Mouse (Mus musculus): ENCODE measurements at regions not wholly inside any gene's neighbourhood (a gene's known extent, or its start where the extent isn't known, plus 50 kb on each side); places are given as distances from the start of the nearest gene placed in this dataset.
"Not testable (repeated sequence)": the region's sequence is repeated elsewhere in the genome, so short reads cannot be mapped to it uniquely, and the experiment has no call there.

GRCm38 (mm10) chr12:93812963-93813733, 1878.9 kb upstream of the Flrt2 start:
- H3K27me3 ChIP-seq: no peaks in the 10 kb centered on the region
- ATAC-seq (ENCODE audit: insufficient number of reproducible peaks, low FRiP score, low TSS enrichment, low read depth): no peak
- H3K27ac ChIP-seq (replicated peaks): no peak overlapping the region
- no peak overlapping the region for H3K4me2 ChIP-seq (replicated peaks)
- H3K4me1 ChIP-seq: no peaks in the 10 kb centered on the region
- H3K36me3 ChIP-seq: no peaks in the 10 kb centered on the region
- H3K9ac ChIP-seq: no peak overlapping the region
- H3K4me3 ChIP-seq (replicated peaks): no peak overlapping the region
- H3K9me3 ChIP-seq (replicated peaks): no peaks in the 10 kb centered on the region

GRCm38 (mm10) chr12:93850944-93851520, 1841.0 kb upstream of the Flrt2 start:
- Histone ChIP-seq H3K9ac (no peak overlapping the region), H3K4me3 (replicated peaks) (no peak overlapping the region), H3K4me2 (replicated peaks) (no peak overlapping the region), H3K36me3 (no peaks in the 10 kb centered on the region), H3K4me1 (no peaks in the 10 kb centered on the region), H3K27ac (replicated peaks) (no peak overlapping the region), H3K9me3 (replicated peaks) (no peaks in the 10 kb centered on the region), H3K27me3 (no peaks in the 10 kb centered on the region)
- ATAC-seq (ENCODE audit: insufficient number of reproducible peaks, low FRiP score, low TSS enrichment, low read depth): no peak
- 46% methylated on average over 1 of the region's 1 CpGs for WGBS

- H3K27me3 ChIP-seq: no peaks in the 10 kb centered on the region
- no peak overlapping the region for H3K27ac ChIP-seq (replicated peaks)
- no peaks in the 10 kb centered on the region for H3K4me1 ChIP-seq
- no peak overlapping the region for H3K4me2 ChIP-seq (replicated peaks)
- no peaks in the 10 kb centered on the region for H3K36me3 ChIP-seq
- WGBS: 47% methylated on average over 1 of the region's 1 CpGs
- no peak overlapping the region for H3K9ac ChIP-seq
- H3K9me3 ChIP-seq (replicated peaks): no peaks in the 10 kb centered on the region
- ATAC-seq (ENCODE audit: insufficient number of reproducible peaks, low FRiP score, low TSS enrichment, low read depth): no peak
- no peak overlapping the region for H3K4me3 ChIP-seq (replicated peaks)
Observed at GRCm38 (mm10) chr12:93851660-93852059, 1840.4 kb upstream of the Flrt2 start.

DNA sequence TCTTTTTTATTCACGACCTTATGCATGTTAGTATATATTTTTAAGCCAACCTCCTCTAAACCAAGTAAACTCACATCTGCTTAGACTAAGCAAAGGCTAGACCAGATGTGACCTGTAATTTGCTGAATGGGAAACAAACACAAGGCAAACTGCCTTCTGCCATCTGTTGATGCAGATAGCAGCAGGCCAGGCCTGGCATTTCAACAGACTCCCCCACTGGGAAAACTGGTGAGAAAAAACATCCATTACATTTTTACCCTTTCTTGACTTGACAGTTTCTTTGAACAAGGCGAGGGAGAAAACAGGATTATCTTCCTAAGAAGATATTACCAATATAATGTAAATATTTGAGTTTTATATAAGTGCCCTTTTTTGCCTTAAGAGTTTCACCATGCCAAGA, 1806.1 kb upstream of the Flrt2 start:
- no peak for ATAC-seq (ENCODE audit: insufficient number of reproducible peaks, low FRiP score, low TSS enrichment, low read depth)
- Histone ChIP-seq H3K27ac (replicated peaks) (no peak overlapping the region), H3K27me3 (no peaks in the 10 kb centered on the region), H3K9ac (no peak overlapping the region), H3K9me3 (replicated peaks) (no peaks in the 10 kb centered on the region), H3K36me3 (no peaks in the 10 kb centered on the region), H3K4me3 (replicated peaks) (no peak overlapping the region), H3K4me2 (replicated peaks) (no peak overlapping the region), H3K4me1 (no peaks in the 10 kb centered on the region)
- WGBS: 61% methylated on average over 2 of the region's 2 CpGs

DNA sequence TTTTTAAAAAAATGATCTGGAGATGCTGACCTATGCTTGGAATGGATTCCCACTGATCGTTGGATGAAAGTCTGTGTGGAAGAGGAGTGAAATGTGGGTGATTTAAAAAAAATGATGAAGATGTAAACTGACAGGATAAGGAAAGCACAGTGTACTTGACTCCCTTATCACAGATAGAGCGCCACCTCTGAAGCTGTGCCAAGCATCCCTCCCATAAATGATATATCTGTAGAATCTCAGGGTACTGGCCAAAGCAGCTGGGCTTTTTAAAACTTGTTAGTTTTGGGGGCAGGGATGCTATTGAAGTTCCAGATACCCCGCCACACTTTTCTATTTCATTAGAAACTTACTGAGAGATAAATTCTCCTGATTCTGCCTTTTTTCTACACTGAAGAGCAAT, 1801.9 kb upstream of the Flrt2 start:
- Histone ChIP-seq H3K4me2 (replicated peaks) (no peak overlapping the region), H3K27ac (replicated peaks) (no peak overlapping the region), H3K27me3 (no peaks in the 10 kb centered on the region), H3K9ac (no peak overlapping the region), H3K4me3 (replicated peaks) (no peak overlapping the region), H3K36me3 (no peaks in the 10 kb centered on the region), H3K9me3 (replicated peaks) (no peaks in the 10 kb centered on the region), H3K4me1 (no peaks in the 10 kb centered on the region)
- 87% methylated on average over 3 of the region's 3 CpGs for WGBS
- no peak for ATAC-seq (ENCODE audit: insufficient number of reproducible peaks, low FRiP score, low TSS enrichment, low read depth)

GRCm38 (mm10) chr12:93928541-93929238, 1763.3 kb upstream of the Flrt2 start:
- not testable (repeated sequence) for H3K9ac ChIP-seq; H3K36me3 ChIP-seq; H3K4me1 ChIP-seq; H3K27me3 ChIP-seq; H3K4me2 ChIP-seq (replicated peaks); H3K27ac ChIP-seq (replicated peaks); H3K9me3 ChIP-seq (replicated peaks); H3K4me3 ChIP-seq (replicated peaks)
- 69% methylated on average over 1 of the region's 27 CpGs for WGBS
- peak; percentile 47 for ATAC-seq (ENCODE audit: insufficient number of reproducible peaks, low FRiP score, low TSS enrichment, low read depth)

DNA sequence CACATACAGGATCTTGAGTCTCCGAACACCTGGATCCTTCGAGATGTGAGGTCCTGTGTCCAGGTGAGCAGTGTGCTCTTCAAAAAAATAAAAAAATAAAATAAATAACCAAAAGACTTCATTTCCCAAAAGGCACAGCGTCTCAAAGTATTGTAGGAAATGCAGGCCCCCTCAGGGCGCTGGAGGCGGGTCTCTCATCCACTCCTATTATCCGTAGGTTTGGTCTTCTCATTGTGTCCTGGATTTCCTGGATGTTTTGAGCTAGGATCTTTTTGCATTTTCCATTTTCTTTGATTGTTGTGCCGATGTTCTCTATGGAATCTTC, 1762.8 kb upstream of the Flrt2 start:
- H3K9ac ChIP-seq; H3K9me3 ChIP-seq (replicated peaks); H3K27me3 ChIP-seq; H3K27ac ChIP-seq (replicated peaks); H3K36me3 ChIP-seq; H3K4me2 ChIP-seq (replicated peaks); H3K4me3 ChIP-seq (replicated peaks); H3K4me1 ChIP-seq: not testable (repeated sequence)
- WGBS: 88% methylated on average over 4 of the region's 7 CpGs
- ATAC-seq (ENCODE audit: insufficient number of reproducible peaks, low FRiP score, low TSS enrichment, low read depth): peak; percentile 11; the same call in 1 of the 2 replicates

- not testable (repeated sequence) for H3K36me3 ChIP-seq; H3K4me3 ChIP-seq (replicated peaks); H3K4me2 ChIP-seq (replicated peaks); H3K27me3 ChIP-seq; H3K27ac ChIP-seq (replicated peaks); H3K4me1 ChIP-seq; H3K9me3 ChIP-seq (replicated peaks); H3K9ac ChIP-seq; ATAC-seq (ENCODE audit: insufficient number of reproducible peaks, low FRiP score, low TSS enrichment, low read depth)
- 87% methylated on average over 11 of the region's 11 CpGs for WGBS
Observed at GRCm38 (mm10) chr12:93930242-93930641, 1761.8 kb upstream of the Flrt2 start.

DNA sequence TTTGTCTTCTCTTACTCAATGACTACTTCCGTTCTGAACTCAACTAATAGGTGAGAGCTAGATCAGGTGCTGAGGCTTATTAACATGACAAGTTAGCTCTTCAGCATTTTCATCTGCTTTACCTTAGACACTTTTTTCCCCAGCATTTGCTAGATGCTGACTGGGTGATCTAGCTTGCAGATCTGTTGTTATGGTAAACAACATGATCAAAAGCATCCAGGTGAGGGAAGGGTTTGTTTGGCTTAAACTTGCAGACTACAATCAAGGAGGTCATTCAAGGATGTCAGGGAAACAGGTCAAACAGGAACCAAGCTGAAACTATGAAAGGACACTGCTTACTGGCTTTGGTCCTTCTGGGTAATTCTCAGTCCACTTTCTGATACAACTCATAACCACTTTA, 1731.2 kb upstream of the Flrt2 start:
- no peak for ATAC-seq (ENCODE audit: insufficient number of reproducible peaks, low FRiP score, low TSS enrichment, low read depth)
- Histone ChIP-seq H3K27me3 (no peaks in the 10 kb centered on the region), H3K9ac (no peak overlapping the region), H3K36me3 (no peaks in the 10 kb centered on the region), H3K27ac (replicated peaks) (no peak overlapping the region), H3K4me2 (replicated peaks) (no peak overlapping the region), H3K4me3 (replicated peaks) (no peak overlapping the region), H3K4me1 (no peaks in the 10 kb centered on the region), H3K9me3 (replicated peaks) (no peaks in the 10 kb centered on the region)
- 60% methylated on average over 1 of the region's 1 CpGs for WGBS

GRCm38 (mm10) chr12:93981307-93981706, 1710.7 kb upstream of the Flrt2 start:
- 36% methylated on average over 1 of the region's 1 CpGs for WGBS

GRCm38 (mm10) chr12:93991531-93991930, 1700.5 kb upstream of the Flrt2 start:
- no peak overlapping the region for H3K4me2 ChIP-seq (replicated peaks)
- WGBS: 84% methylated on average over 1 of the region's 1 CpGs
- no peak for ATAC-seq (ENCODE audit: insufficient number of reproducible peaks, low FRiP score, low TSS enrichment, low read depth)
- no peak overlapping the region for H3K9ac ChIP-seq
- no peaks in the 10 kb centered on the region for H3K36me3 ChIP-seq
- H3K27me3 ChIP-seq: no peaks in the 10 kb centered on the region
- H3K4me1 ChIP-seq: no peaks in the 10 kb centered on the region
- no peak overlapping the region for H3K27ac ChIP-seq (replicated peaks)
- H3K4me3 ChIP-seq (replicated peaks): no peak overlapping the region
- H3K9me3 ChIP-seq (replicated peaks): no peaks in the 10 kb centered on the region

More at GRCm38 (mm10) chr12:93981307-93981706, 1710.7 kb upstream of the Flrt2 start:
- Histone ChIP-seq H3K4me1 (no peaks in the 10 kb centered on the region), H3K27ac (replicated peaks) (no peak overlapping the region), H3K9me3 (replicated peaks) (no peaks in the 10 kb centered on the region), H3K4me2 (replicated peaks) (no peak overlapping the region), H3K36me3 (no peaks in the 10 kb centered on the region), H3K4me3 (replicated peaks) (no peak overlapping the region), H3K27me3 (no peaks in the 10 kb centered on the region), H3K9ac (no peak overlapping the region)
- ATAC-seq (ENCODE audit: insufficient number of reproducible peaks, low FRiP score, low TSS enrichment, low read depth): no peak

- Histone ChIP-seq H3K4me1 (no peaks in the 10 kb centered on the region), H3K27me3 (no peaks in the 10 kb centered on the region), H3K27ac (replicated peaks) (no peak overlapping the region), H3K4me3 (replicated peaks) (no peak overlapping the region), H3K4me2 (replicated peaks) (no peak overlapping the region), H3K9me3 (replicated peaks) (no peaks in the 10 kb centered on the region), H3K9ac (no peak overlapping the region), H3K36me3 (no peaks in the 10 kb centered on the region)
- WGBS: 57% methylated on average over 6 of the region's 6 CpGs
- ATAC-seq (ENCODE audit: insufficient number of reproducible peaks, low FRiP score, low TSS enrichment, low read depth): no peak
Observed at GRCm38 (mm10) chr12:93993875-93994274, 1698.2 kb upstream of the Flrt2 start.
